Mouse (Mus musculus) limb, embryonic 15.5 days (tissue): Measurements from ENCODE around the gene Slc6a16. TPM values are rescaled to one million over a fixed set of nuclear protein-coding genes. Genes with fewer than 3 reads are reported as not detected.

Experiments used
- ATAC-seq: fragments of 200-750 bp; cut with Nextera tagmentation; 2 replicates; pipeline ENCODE4 v1.8.0; 2017; ENCODE audit warnings: low read depth, moderate TSS enrichment; ENCODE audit not compliant: insufficient number of reproducible peaks, low FRiP score, low TSS enrichment
- H3K27ac ChIP-seq: fragments of 300-500 bp; sonication (generic); 2 replicates; pipeline ENCODE4 v1.5.1; 2015; ENCODE audit warnings: moderate library complexity, mild to moderate bottlenecking, inconsistent platforms
- H3K27me3 ChIP-seq: fragments of 300-500 bp; sonication (generic); 2 replicates; pipeline ENCODE4 v1.6.1; 2015; ENCODE audit warnings: inconsistent platforms
- H3K36me3 ChIP-seq: fragments of 300-500 bp; sonication (generic); 2 replicates; pipeline ENCODE4 v1.6.1; 2015; ENCODE audit warnings: inconsistent platforms
- H3K4me1 ChIP-seq: fragments of 300-500 bp; sonication (generic); 2 replicates; pipeline ENCODE4 v1.6.1; 2015; ENCODE audit warnings: inconsistent platforms
- H3K4me2 ChIP-seq: fragments of 300-500 bp; sonication (generic); 2 replicates; pipeline ENCODE4 v1.6.1; 2015; ENCODE audit warnings: mild to moderate bottlenecking, inconsistent platforms
- H3K4me3 ChIP-seq: fragments of 300-500 bp; sonication (generic); 2 replicates; pipeline ENCODE4 v1.5.1; 2015; ENCODE audit warnings: mild to moderate bottlenecking, inconsistent platforms
- H3K9ac ChIP-seq: fragments of 300-500 bp; sonication (generic); 2 replicates; pipeline ENCODE4 v1.6.1; 2015; ENCODE audit warnings: inconsistent platforms
- H3K9me3 ChIP-seq: fragments of 300-500 bp; sonication (generic); 2 replicates; pipeline ENCODE4 v1.6.1; 2016; ENCODE audit warnings: inconsistent platforms
- WGBS: fragments of 180-500 bp; shearing (Covaris S2); methylation state at CpG from one replicate; pipeline ENCODE4 v1.1.7; 2015; 5-methylcytosine and 5-hydroxymethylcytosine counted together
- polyA plus RNA-seq: library from polyadenylated mRNA; unstranded; fragments of >200 nt; fragmentation: Nextera tagmentation; extraction: Ambion mirVana; gene quantifications from 2 replicates; pipeline ENCODE4 v1.2.1, GENCODE M21; 2015

Slc6a16 gene
- polyA plus RNA-seq, result 0.09 TPM in 1 of 2 replicates, not detected in the other

GRCm38 (mm10) chr7:45240633-45241388, at the start of gene Slc6a16:
Gene Slc6a16, plus strand, starts transcription at chr7:45241085.
- H3K4me3 ChIP-seq, result peak within 1 kb of the TSS; percentile 28
- peaks cover 12% of the 10 kb centered on the region for H3K4me1 ChIP-seq
- peaks cover 12% of the 10 kb centered on the region; the same call in 1 of the 2 replicates for H3K27me3 ChIP-seq
- H3K36me3 ChIP-seq, result no peaks in the 10 kb centered on the region
- H3K9me3 ChIP-seq, result no peaks in the 10 kb centered on the region
- H3K4me2 ChIP-seq, result peak within 1 kb of the TSS; percentile 50
- ATAC-seq, result no peak
- 0 out of 2 replicates have a peak within 1 kb of the TSS, but pooled peaks have one; percentile 23 for H3K9ac ChIP-seq
- H3K27ac ChIP-seq, result no peak within 1 kb of the TSS
- WGBS, result 16% methylated on average over 53 of the region's 53 CpGs

- Histone ChIP-seq H3K27me3 (peaks cover 21% of the 10 kb centered on the region), H3K4me1 (peaks cover 10% of the 10 kb centered on the region), H3K27ac (no peak overlapping the region), H3K36me3 (no peaks in the 10 kb centered on the region), H3K4me3 (no peak overlapping the region), H3K9ac (no peak overlapping the region), H3K4me2 (no peak overlapping the region), H3K9me3 (no peaks in the 10 kb centered on the region)
- no peak for ATAC-seq
- WGBS, result 68% methylated on average over 2 of the region's 2 CpGs
Observed at GRCm38 (mm10) chr7:45191161-45191560, 49.7 kb upstream of the Slc6a16 start.

GRCm38 (mm10) chr7:45191803-45192363, 49.0 kb upstream of the Slc6a16 start:
- Histone ChIP-seq H3K27me3 (peaks cover 20% of the 10 kb centered on the region), H3K9me3 (no peaks in the 10 kb centered on the region), H3K4me2 (no peak overlapping the region), H3K36me3 (no peaks in the 10 kb centered on the region), H3K27ac (peak overlapping the region; percentile 47; the same call in 1 of the 2 replicates), H3K9ac (no peak overlapping the region), H3K4me1 (peaks cover 10% of the 10 kb centered on the region), H3K4me3 (no peak overlapping the region)
- WGBS, result 4% methylated on average over 8 of the region's 8 CpGs
- ATAC-seq, result peak; percentile 73

DNA sequence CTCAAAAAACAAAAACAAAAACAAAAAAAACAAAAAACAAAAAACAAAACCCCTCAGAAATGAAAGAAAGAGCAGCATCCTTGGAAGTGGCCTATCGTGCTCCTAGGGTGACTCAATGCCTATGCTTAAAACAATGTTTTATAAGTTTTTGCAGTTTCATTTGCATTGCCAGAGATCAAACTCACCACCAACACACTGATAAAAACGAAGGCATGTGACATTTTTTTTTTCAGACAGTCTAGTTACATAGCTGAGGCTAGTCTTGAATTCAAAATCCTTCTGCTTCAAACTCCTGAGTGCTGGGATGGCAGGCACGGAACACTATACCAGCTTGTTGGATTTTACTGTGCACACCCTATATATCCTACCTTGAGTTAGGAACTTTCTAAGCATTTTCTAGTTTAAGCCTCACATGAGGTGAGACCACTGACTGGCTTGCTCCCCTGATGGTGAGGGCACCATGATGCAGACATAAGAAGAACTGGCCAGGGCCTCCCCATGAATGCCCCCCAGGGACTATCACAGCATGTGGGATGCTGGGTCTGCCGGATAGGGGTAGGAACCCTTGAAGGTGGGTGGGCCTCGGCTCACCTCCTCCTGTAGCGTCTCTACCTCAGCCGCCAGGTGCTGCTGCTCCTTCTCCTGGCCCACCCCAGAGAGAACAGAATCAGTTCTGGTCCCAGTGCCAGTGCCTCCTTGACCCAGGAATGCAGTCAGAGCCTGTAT, 48.1 kb upstream of the Slc6a16 start:
- Histone ChIP-seq H3K36me3 (no peaks in the 10 kb centered on the region), H3K27me3 (peaks cover 19% of the 10 kb centered on the region), H3K9ac (no peak overlapping the region), H3K4me2 (no peak overlapping the region), H3K27ac (no peak overlapping the region), H3K4me3 (no peak overlapping the region), H3K9me3 (no peaks in the 10 kb centered on the region), H3K4me1 (peaks cover 10% of the 10 kb centered on the region)
- 79% methylated on average over 7 of the region's 7 CpGs for WGBS
- ATAC-seq, result no peak

DNA sequence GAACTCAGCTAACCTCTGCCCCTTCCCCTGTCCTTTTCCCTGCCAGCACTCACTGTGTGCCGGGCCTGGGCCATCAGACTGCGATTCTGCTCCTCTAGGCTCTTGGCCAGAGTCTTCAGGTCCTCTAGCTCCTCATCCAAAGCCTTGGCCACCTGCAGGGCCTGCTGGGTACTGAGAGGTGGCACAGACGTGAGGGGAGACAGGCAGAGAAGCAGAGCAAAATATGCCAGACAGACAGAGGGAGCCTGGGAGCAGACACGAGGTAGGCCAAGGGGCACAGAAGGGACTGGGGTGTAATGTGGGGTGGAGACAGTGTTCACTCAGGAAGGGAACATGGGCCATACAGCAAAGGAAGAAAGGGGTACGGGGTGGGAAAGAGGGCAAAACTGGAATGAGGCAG, 47.5 kb upstream of the Slc6a16 start:
- H3K27me3 ChIP-seq, result peaks cover 15% of the 10 kb centered on the region
- no peak overlapping the region for H3K9ac ChIP-seq
- no peak overlapping the region for H3K27ac ChIP-seq
- no peak for ATAC-seq
- 51% methylated on average over 5 of the region's 5 CpGs for WGBS
- H3K9me3 ChIP-seq, result no peaks in the 10 kb centered on the region
- H3K36me3 ChIP-seq, result no peaks in the 10 kb centered on the region
- peaks cover 10% of the 10 kb centered on the region for H3K4me1 ChIP-seq
- no peak overlapping the region for H3K4me2 ChIP-seq
- no peak overlapping the region for H3K4me3 ChIP-seq

GRCm38 (mm10) chr7:45193871-45194785, 46.8 kb upstream of the Slc6a16 start:
- no peak for ATAC-seq
- Histone ChIP-seq H3K4me2 (no peak overlapping the region), H3K4me1 (peaks cover 10% of the 10 kb centered on the region), H3K27ac (no peak overlapping the region), H3K9me3 (no peaks in the 10 kb centered on the region), H3K4me3 (no peak overlapping the region), H3K36me3 (no peaks in the 10 kb centered on the region), H3K27me3 (peaks cover 15% of the 10 kb centered on the region), H3K9ac (no peak overlapping the region)
- WGBS, result 65% methylated on average over 17 of the region's 17 CpGs

GRCm38 (mm10) chr7:45195341-45196175, 45.3 kb upstream of the Slc6a16 start:
- Histone ChIP-seq H3K9me3 (no peaks in the 10 kb centered on the region), H3K9ac (no peak overlapping the region), H3K36me3 (no peaks in the 10 kb centered on the region), H3K27ac (no peak overlapping the region), H3K4me3 (no peak overlapping the region), H3K4me2 (no peak overlapping the region), H3K4me1 (peaks cover 10% of the 10 kb centered on the region), H3K27me3 (peaks cover 7% of the 10 kb centered on the region; the same call in 1 of the 2 replicates)
- 52% methylated on average over 13 of the region's 13 CpGs for WGBS
- no peak for ATAC-seq

DNA sequence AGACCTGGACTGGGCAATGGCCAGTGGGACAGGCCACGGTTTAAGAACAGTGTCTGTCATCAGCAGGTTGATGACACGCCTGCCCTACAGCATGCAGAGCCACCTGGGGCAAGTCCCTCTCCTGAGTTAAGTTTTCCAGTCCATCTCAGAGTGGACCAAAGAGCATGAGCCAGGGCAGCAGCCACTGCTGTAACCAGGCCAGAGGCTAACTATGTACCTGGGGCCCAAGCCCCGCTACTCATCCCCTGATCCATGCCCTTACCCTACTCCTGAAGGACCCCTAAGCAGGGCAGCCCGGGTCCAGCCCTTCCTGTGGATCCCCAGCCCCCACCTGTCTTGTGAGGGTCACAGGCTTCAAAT, 44.7 kb upstream of the Slc6a16 start:
- no peak overlapping the region for H3K4me2 ChIP-seq
- WGBS, result 85% methylated on average over 4 of the region's 4 CpGs
- H3K27me3 ChIP-seq, result peaks cover 7% of the 10 kb centered on the region; the same call in 1 of the 2 replicates
- H3K9ac ChIP-seq, result no peak overlapping the region
- peaks cover 10% of the 10 kb centered on the region for H3K4me1 ChIP-seq
- no peak for ATAC-seq
- no peak overlapping the region for H3K4me3 ChIP-seq
- H3K9me3 ChIP-seq, result no peaks in the 10 kb centered on the region
- no peaks in the 10 kb centered on the region for H3K36me3 ChIP-seq
- H3K27ac ChIP-seq, result no peak overlapping the region

- peaks cover 6% of the 10 kb centered on the region for H3K4me1 ChIP-seq
- H3K27ac ChIP-seq, result no peak overlapping the region
- peaks cover 7% of the 10 kb centered on the region; the same call in 1 of the 2 replicates for H3K27me3 ChIP-seq
- no peaks in the 10 kb centered on the region for H3K9me3 ChIP-seq
- no peak overlapping the region for H3K4me3 ChIP-seq
- no peak for ATAC-seq
- H3K4me2 ChIP-seq, result no peak overlapping the region
- WGBS, result 60% methylated on average over 5 of the region's 5 CpGs
- no peak overlapping the region for H3K9ac ChIP-seq
- no peaks in the 10 kb centered on the region for H3K36me3 ChIP-seq
Observed at GRCm38 (mm10) chr7:45196994-45197393, 43.9 kb upstream of the Slc6a16 start.

- Histone ChIP-seq H3K27ac (no peak overlapping the region), H3K4me1 (peaks cover 3% of the 10 kb centered on the region; the same call in 1 of the 2 replicates), H3K27me3 (peaks cover 7% of the 10 kb centered on the region; the same call in 1 of the 2 replicates), H3K9ac (no peak overlapping the region), H3K36me3 (no peaks in the 10 kb centered on the region), H3K4me2 (no peak overlapping the region), H3K9me3 (no peaks in the 10 kb centered on the region), H3K4me3 (no peak overlapping the region)
- WGBS, result 13% methylated on average over 5 of the region's 5 CpGs
- ATAC-seq, result no peak
Observed at GRCm38 (mm10) chr7:45198435-45198834, 42.5 kb upstream of the Slc6a16 start.
